Mouse (Mus musculus) megakaryocyte, embryonic 14.5 days (primary cell): ENCODE data around the gene Hadhb.

Source experiments
- FLI1 ChIP-seq: IDR thresholded peaks from 2 replicates; pipeline ENCODE4 v1.6.1; 2012; ENCODE audit warnings: low read length, inconsistent platforms, mixed read lengths
- GATA1 ChIP-seq: IDR thresholded peaks from 3 replicates; pipeline ENCODE4 v1.6.1; 2012; ENCODE audit warnings: mixed read lengths, low read length, inconsistent platforms, borderline replicate concordance

GRCm38 (mm10) chr5:30135711-30136231 lies 19.3 kb upstream of the Hadhb start:
- TF ChIP-seq GATA1 (no peak), FLI1 (no peak)
